Mouse (Mus musculus): Measurements from ENCODE around the gene Spred2. TPM values are rescaled to one million over a fixed set of nuclear protein-coding genes. Genes with fewer than 3 reads are reported as not detected.

Spred2 gene
- polyA plus RNA-seq, 1 experiment from 2014 or later: 4.7 TPM

GRCm38 (mm10) chr11:19900712-19901111 lies 23.5 kb upstream of the Spred2 start:
- Histone ChIP-seq H3K4me1 (ENCODE audit: control insufficient read depth, insufficient read depth, low read length) (no peaks in the 10 kb centered on the region), H3K9ac (ENCODE audit: low read depth, low read length) (no peak overlapping the region), H3K27me3 (ENCODE audit: control insufficient read depth, insufficient read depth, low read length) (no peaks in the 10 kb centered on the region), H3K4me3 (ENCODE audit: low read depth, low read length) (no peak overlapping the region), H3K9me3 (replicated peaks; ENCODE audit: control insufficient read depth, low read length) (peaks cover 3% of the 10 kb centered on the region; the same call in 1 of the 2 replicates), H3K4me2 (no peak overlapping the region), H3K36me3 (ENCODE audit: control insufficient read depth, insufficient read depth, low read length) (no peaks in the 10 kb centered on the region), H3K27ac (ENCODE audit: low read depth, low read length) (no peak overlapping the region)
- 79% methylated on average over 4 of the region's 4 CpGs for WGBS (ENCODE audit: insufficient replicate concordance)
- ATAC-seq (replicated peaks; ENCODE audit: insufficient number of reproducible peaks, low FRiP score, low TSS enrichment): no peak

- Histone ChIP-seq H3K27ac (ENCODE audit: low read depth, low read length) (no peak overlapping the region), H3K4me3 (ENCODE audit: low read depth, low read length) (no peak overlapping the region), H3K9me3 (replicated peaks; ENCODE audit: control insufficient read depth, low read length) (no peaks in the 10 kb centered on the region), H3K4me1 (ENCODE audit: control insufficient read depth, insufficient read depth, low read length) (no peaks in the 10 kb centered on the region), H3K9ac (ENCODE audit: low read depth, low read length) (no peak overlapping the region), H3K27me3 (ENCODE audit: control insufficient read depth, insufficient read depth, low read length) (no peaks in the 10 kb centered on the region), H3K36me3 (ENCODE audit: control insufficient read depth, insufficient read depth, low read length) (no peaks in the 10 kb centered on the region), H3K4me2 (no peak overlapping the region)
- WGBS (ENCODE audit: insufficient replicate concordance): 75% methylated on average over 3 of the region's 3 CpGs
- ATAC-seq (replicated peaks; ENCODE audit: insufficient number of reproducible peaks, low FRiP score, low TSS enrichment): no peak
Measured at GRCm38 (mm10) chr11:19911216-19911615, 13.0 kb upstream of the Spred2 start.

- WGBS (ENCODE audit: insufficient replicate concordance): 80% methylated on average over 6 of the region's 6 CpGs
- Histone ChIP-seq H3K36me3 (ENCODE audit: control insufficient read depth, insufficient read depth, low read length) (no peaks in the 10 kb centered on the region), H3K4me2 (no peak overlapping the region), H3K4me3 (ENCODE audit: low read depth, low read length) (no peak overlapping the region), H3K27ac (ENCODE audit: low read depth, low read length) (no peak overlapping the region), H3K9ac (ENCODE audit: low read depth, low read length) (no peak overlapping the region), H3K9me3 (replicated peaks; ENCODE audit: control insufficient read depth, low read length) (no peaks in the 10 kb centered on the region), H3K4me1 (ENCODE audit: control insufficient read depth, insufficient read depth, low read length) (peaks cover 1% of the 10 kb centered on the region), H3K27me3 (ENCODE audit: control insufficient read depth, insufficient read depth, low read length) (no peaks in the 10 kb centered on the region)
- ATAC-seq (replicated peaks; ENCODE audit: insufficient number of reproducible peaks, low FRiP score, low TSS enrichment): no peak
Measured at GRCm38 (mm10) chr11:19912179-19912578, 12.0 kb upstream of the Spred2 start.

DNA sequence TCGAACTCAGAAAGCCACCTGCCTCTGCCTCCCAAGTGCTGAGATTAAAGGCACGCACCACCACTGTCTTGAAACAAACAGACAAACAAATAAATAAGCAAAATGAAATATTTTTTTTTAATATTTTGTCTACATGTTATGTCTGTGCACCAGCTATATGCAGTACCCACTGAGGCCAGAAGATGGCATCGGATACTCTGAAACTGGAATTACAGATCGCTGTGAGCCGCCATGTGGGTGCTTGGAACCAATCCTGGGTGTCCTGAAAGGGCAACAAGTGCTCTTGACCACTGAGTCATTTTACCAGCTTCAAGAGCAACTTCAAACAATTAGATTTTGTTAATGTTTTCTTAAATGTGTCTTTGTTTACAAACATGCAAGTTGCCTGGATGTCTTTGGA lies 11.5 kb upstream of the Spred2 start:
- H3K9ac ChIP-seq (ENCODE audit: low read depth, low read length): no peak overlapping the region
- WGBS (ENCODE audit: insufficient replicate concordance): 91% methylated on average over 5 of the region's 5 CpGs
- H3K4me3 ChIP-seq (ENCODE audit: low read depth, low read length): no peak overlapping the region

DNA sequence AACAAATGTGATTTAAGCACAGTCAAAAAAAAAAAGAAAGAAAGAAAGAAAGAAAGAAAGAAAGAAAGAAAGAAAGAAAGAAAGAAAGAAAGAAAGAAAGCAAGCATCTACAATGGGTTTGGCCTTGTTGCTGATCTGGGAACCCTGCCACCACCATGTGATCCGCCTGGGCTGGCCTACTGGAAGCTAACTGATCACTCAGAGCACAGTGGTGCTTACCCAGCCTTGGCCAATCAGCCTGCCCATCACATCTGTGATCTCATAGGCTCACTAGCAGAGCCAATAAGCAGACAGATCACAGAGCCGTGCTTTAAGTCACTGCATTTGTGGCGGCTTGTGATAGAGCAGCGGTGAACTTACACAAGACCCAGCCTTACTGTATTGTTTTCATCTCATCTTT lies 10.4 kb upstream of the Spred2 start:
- WGBS (ENCODE audit: insufficient replicate concordance): 89% methylated on average over 4 of the region's 4 CpGs
- no peaks in the 10 kb centered on the region for H3K9me3 ChIP-seq (replicated peaks; ENCODE audit: control insufficient read depth, low read length)
- H3K36me3 ChIP-seq (ENCODE audit: control insufficient read depth, insufficient read depth, low read length): no peaks in the 10 kb centered on the region
- ATAC-seq (replicated peaks; ENCODE audit: insufficient number of reproducible peaks, low FRiP score, low TSS enrichment): no peak
- H3K27ac ChIP-seq (ENCODE audit: low read depth, low read length): no peak overlapping the region
- H3K4me3 ChIP-seq (ENCODE audit: low read depth, low read length): no peak overlapping the region
- no peak overlapping the region for H3K4me2 ChIP-seq
- H3K27me3 ChIP-seq (ENCODE audit: control insufficient read depth, insufficient read depth, low read length): no peaks in the 10 kb centered on the region
- H3K4me1 ChIP-seq (ENCODE audit: control insufficient read depth, insufficient read depth, low read length): peaks cover 5% of the 10 kb centered on the region
- H3K9ac ChIP-seq (ENCODE audit: low read depth, low read length): no peak overlapping the region

More for the DNA sequence above, 11.5 kb upstream of the Spred2 start:
- Histone ChIP-seq H3K4me2 (no peak overlapping the region), H3K36me3 (ENCODE audit: control insufficient read depth, insufficient read depth, low read length) (no peaks in the 10 kb centered on the region), H3K4me1 (ENCODE audit: control insufficient read depth, insufficient read depth, low read length) (peaks cover 5% of the 10 kb centered on the region), H3K9me3 (replicated peaks; ENCODE audit: control insufficient read depth, low read length) (no peaks in the 10 kb centered on the region), H3K27ac (ENCODE audit: low read depth, low read length) (no peak overlapping the region), H3K27me3 (ENCODE audit: control insufficient read depth, insufficient read depth, low read length) (no peaks in the 10 kb centered on the region)
- ATAC-seq (replicated peaks; ENCODE audit: insufficient number of reproducible peaks, low FRiP score, low TSS enrichment): no peak

DNA sequence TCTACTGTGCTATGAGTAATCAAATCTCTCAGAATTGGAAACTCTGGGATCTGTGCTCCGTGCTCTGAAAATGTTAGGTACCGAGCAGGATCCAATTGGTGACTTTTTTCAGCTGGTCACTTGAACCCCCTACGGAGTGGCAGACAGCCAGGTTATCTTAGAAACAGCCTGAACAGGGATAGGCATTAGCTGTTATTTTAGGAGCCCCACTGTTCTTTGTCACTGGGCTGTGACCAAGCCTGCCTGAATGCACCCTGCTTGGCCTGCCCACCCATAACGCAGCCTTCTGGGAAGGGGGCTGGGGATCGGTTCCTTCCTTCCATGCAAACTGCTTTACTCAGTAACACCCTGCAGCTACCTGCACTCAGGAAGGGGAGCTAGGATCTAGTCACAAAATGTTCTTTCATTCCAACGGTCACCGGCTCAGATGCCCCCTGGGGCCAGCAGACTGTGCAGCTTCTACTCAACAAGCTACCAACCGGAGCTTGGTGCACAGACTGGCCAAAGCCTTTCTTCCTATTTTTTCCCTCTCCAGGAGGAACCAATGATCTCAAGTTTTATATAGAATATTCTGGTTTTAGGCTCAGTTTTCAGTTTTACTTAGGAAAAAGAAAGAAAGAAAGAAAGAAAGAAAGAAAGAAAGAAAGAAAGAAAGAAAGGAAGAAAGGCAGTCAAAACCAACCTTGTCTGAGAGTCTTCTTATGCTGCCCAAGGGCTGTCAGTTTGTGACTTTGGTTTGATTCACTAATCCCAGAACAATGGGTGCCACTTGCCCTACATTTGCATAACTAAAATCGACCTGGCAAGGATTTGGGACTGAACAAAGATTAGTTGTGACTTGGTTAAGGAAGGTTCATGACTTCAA lies 6.6 kb upstream of the Spred2 start:
- Histone ChIP-seq H3K9me3 (replicated peaks; ENCODE audit: control insufficient read depth, low read length) (no peaks in the 10 kb centered on the region), H3K4me3 (ENCODE audit: low read depth, low read length) (no peak overlapping the region), H3K4me1 (ENCODE audit: control insufficient read depth, insufficient read depth, low read length) (peaks cover 10% of the 10 kb centered on the region), H3K27ac (ENCODE audit: low read depth, low read length) (no peak overlapping the region), H3K9ac (ENCODE audit: low read depth, low read length) (no peak overlapping the region), H3K27me3 (ENCODE audit: control insufficient read depth, insufficient read depth, low read length) (no peaks in the 10 kb centered on the region), H3K36me3 (ENCODE audit: control insufficient read depth, insufficient read depth, low read length) (no peaks in the 10 kb centered on the region), H3K4me2 (0 out of 2 replicates have a peak overlapping the region, but pooled peaks have one; percentile 11)
- 25% methylated on average over 9 of the region's 9 CpGs for WGBS (ENCODE audit: insufficient replicate concordance)
- ATAC-seq (replicated peaks; ENCODE audit: insufficient number of reproducible peaks, low FRiP score, low TSS enrichment): no peak

GRCm38 (mm10) chr11:19918246-19918540 lies 6.0 kb upstream of the Spred2 start:
- no peak overlapping the region for H3K4me3 ChIP-seq (ENCODE audit: low read depth, low read length)
- H3K36me3 ChIP-seq (ENCODE audit: control insufficient read depth, insufficient read depth, low read length): no peaks in the 10 kb centered on the region
- H3K9me3 ChIP-seq (replicated peaks; ENCODE audit: control insufficient read depth, low read length): no peaks in the 10 kb centered on the region
- peaks cover 10% of the 10 kb centered on the region for H3K4me1 ChIP-seq (ENCODE audit: control insufficient read depth, insufficient read depth, low read length)
- no peak overlapping the region for H3K9ac ChIP-seq (ENCODE audit: low read depth, low read length)
- H3K27ac ChIP-seq (ENCODE audit: low read depth, low read length): no peak overlapping the region
- ATAC-seq (replicated peaks; ENCODE audit: insufficient number of reproducible peaks, low FRiP score, low TSS enrichment): no peak
- H3K27me3 ChIP-seq (ENCODE audit: control insufficient read depth, insufficient read depth, low read length): no peaks in the 10 kb centered on the region
- H3K4me2 ChIP-seq: no peak overlapping the region
- WGBS (ENCODE audit: insufficient replicate concordance): 37% methylated on average over 2 of the region's 2 CpGs

DNA sequence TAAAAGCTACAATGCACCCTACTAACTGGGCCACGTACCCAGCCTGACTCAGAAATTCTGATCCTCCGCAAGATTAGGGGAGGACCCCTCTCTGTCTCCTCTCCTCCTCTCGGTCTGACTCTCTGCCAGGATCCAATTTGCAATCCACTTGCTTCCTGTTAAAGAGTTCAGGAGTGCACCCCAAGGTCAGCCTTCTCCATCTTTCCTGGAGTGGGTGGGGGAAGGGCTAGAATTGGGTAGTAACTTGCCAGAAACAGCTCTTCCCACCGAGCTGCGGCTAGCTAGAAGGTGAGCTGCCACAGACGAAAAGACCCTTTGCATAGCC lies 4.8 kb upstream of the Spred2 start:
- Histone ChIP-seq H3K27ac (ENCODE audit: low read depth, low read length) (peak overlapping the region; percentile 84; the same call in 1 of the 2 replicates), H3K36me3 (ENCODE audit: control insufficient read depth, insufficient read depth, low read length) (no peaks in the 10 kb centered on the region), H3K4me2 (peak overlapping the region; percentile 89), H3K9ac (ENCODE audit: low read depth, low read length) (peak overlapping the region; percentile 78), H3K9me3 (replicated peaks; ENCODE audit: control insufficient read depth, low read length) (no peaks in the 10 kb centered on the region), H3K4me1 (ENCODE audit: control insufficient read depth, insufficient read depth, low read length) (peaks cover 10% of the 10 kb centered on the region), H3K27me3 (ENCODE audit: control insufficient read depth, insufficient read depth, low read length) (no peaks in the 10 kb centered on the region), H3K4me3 (ENCODE audit: low read depth, low read length) (peak overlapping the region; percentile 72)
- no peak for ATAC-seq (replicated peaks; ENCODE audit: insufficient number of reproducible peaks, low FRiP score, low TSS enrichment)
- 4% methylated on average over 6 of the region's 6 CpGs for WGBS (ENCODE audit: insufficient replicate concordance)

Measured in heart, embryonic 11.5 days (tissue).